Mouse (Mus musculus) ES-Bruce4 (cell line): ENCODE data around the gene Greb1.

Experiments
- CTCF ChIP-seq: IDR thresholded peaks from one replicate; pipeline ENCODE4 v1.8.1; 2011; ENCODE audit warnings: low read depth, low read length
- EP300 ChIP-seq: IDR thresholded peaks from 2 replicates; pipeline ENCODE4 v1.6.1; 2011; ENCODE audit warnings: low read depth, low read length; ENCODE audit not compliant: insufficient read depth
- POLR2A ChIP-seq: IDR thresholded peaks from one replicate; pipeline ENCODE4 v1.8.1; 2011; ENCODE audit warnings: low read length; ENCODE audit not compliant: insufficient read depth

DNA sequence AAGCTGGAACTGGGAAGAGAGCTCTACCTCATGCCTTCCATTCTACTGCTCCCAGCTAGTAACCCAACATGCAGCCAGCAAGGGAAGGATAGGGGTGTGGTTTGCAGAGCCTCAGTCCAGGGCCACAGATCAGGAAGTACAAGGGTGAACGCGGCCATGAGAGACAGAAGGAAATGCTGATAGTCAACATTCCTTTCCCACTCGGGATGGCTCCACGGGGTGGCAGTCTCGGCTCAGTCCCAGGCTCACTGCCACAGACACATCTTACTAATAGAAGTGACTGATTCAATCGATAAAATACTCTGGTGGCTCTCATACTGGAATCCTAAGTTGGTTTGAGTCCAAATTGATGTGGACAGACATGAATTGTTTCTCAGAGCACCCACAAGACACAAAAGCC, 27.8 kb upstream of the Greb1 start:
- TF ChIP-seq CTCF (no peak), EP300 (no peak), POLR2A (no peak)
